Comparison of ENCODE assay signal across 14 mouse cellular contexts in the genomic region with DNA sequence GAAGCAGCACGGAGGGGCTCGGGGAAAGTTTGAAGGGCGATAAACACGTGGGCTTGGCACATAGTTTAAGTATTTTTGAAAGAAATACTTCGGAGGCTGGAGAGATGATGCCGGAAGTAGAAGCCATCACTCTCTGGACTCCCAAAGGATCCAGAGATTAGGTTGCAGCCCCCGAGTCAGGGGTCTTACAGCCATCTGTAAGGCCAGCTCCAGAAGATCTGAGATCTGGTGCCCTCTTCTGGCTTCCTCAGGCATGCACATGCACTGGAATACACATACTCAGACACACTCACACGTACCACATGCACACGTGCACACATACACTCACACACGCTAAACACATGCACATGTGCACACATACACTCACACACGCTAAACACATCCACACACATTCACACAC.
"Had no signal": no experiment of that assay in that cellular context is flagged by ENCODE, and none has a peak within 500 bp of the region (broad histone marks: within the 10 kb centered on the region; RNA-seq: fewer than 3 reads in every experiment).

No protein-coding gene starts in this region.

- H3K9me3 ChIP-seq: midbrain, embryonic 15.5 days; neural tube, embryonic 13.5 days had no signal

- DNase-seq: kidney, adult 11 months; kidney, adult 9 months; kidney, postnatal 25 days; left cerebral cortex, postnatal 4 days; lung, adult 18-20 months; lung, postnatal 36 days; retina, postnatal 1 day; right cerebral cortex, postnatal 4 days; spleen, adult 18-20 months; thymus, postnatal 36 days had no signal

- H3K36me3 ChIP-seq: limb, embryonic 13.5 days; midbrain, embryonic 15.5 days; neural tube, embryonic 13.5 days had no signal

- H3K4me2 ChIP-seq: limb, embryonic 13.5 days; midbrain, embryonic 15.5 days; neural tube, embryonic 13.5 days had no signal

- H3K27me3 ChIP-seq: limb, embryonic 13.5 days; midbrain, embryonic 15.5 days; neural tube, embryonic 13.5 days had no signal

- ATAC-seq: midbrain, embryonic 15.5 days had no signal

- H3K27ac ChIP-seq: limb, embryonic 13.5 days; liver, embryonic 14.5 days; midbrain, embryonic 15.5 days; neural tube, embryonic 13.5 days had no signal

- H3K9ac ChIP-seq: limb, embryonic 13.5 days; liver, embryonic 14.5 days; midbrain, embryonic 15.5 days; neural tube, embryonic 13.5 days had no signal

- H3K4me3 ChIP-seq: limb, embryonic 13.5 days; midbrain, embryonic 15.5 days; neural tube, embryonic 13.5 days had no signal
